Mouse (Mus musculus): ENCODE results near the gene Gm26661. TPM values are rescaled to one million over a fixed set of nuclear protein-coding genes. Genes with fewer than 3 reads are reported as not detected.

Gm26661 gene
- not detected in 2 replicates for polyA plus RNA-seq (2015; fragmentation: Nextera tagmentation; extraction: Ambion mirVana)

DNA sequence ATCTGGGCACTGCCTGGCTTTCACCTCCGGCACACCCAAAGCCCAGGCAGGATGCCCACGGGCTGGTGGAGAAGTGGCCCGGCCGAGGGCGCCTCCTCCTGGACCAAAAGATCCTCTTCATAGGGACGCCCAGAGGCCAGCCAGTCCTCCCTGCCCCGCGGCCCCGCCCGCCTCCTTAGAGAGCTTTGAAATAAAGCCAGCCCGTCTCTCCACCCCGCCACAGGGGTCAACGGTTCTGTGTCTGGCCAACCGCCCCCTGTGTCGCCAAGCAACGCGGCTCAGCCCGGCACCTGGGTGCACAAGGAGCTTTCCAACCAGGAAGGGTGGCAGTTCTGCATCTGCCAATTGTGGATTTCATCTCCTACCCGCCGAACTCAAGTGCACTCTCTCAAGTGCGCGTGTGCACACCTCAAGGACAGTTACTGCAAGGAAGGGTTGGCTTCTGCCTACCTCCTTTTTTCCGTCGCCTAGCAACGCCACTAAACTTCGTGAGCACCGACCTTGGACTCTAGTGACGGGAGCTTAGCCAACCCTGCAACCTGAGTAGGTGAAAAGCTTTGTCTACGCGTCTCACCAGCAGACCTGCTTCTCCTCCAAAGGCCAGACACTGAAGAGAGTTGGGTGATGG lies at the start of gene Gm26661:
TSS of gene Gm26661 (plus strand) at position 56 of the 628 bp plus-strand sequence.
- Histone ChIP-seq H3K9me3 (no peaks in the 10 kb centered on the region), H3K4me1 (peaks cover 11% of the 10 kb centered on the region), H3K4me3 (peak within 1 kb of the TSS; percentile 48), H3K9ac (peak within 1 kb of the TSS; percentile 63), H3K27ac (replicated peaks) (no peak within 1 kb of the TSS), H3K36me3 (no peaks in the 10 kb centered on the region), H3K4me2 (peak within 1 kb of the TSS; percentile 85), H3K27me3 (replicated peaks) (peaks cover 13% of the 10 kb centered on the region; the same call in 1 of the 2 replicates)
- ATAC-seq (ENCODE audit: extremely low read depth, insufficient number of reproducible peaks, low FRiP score, low TSS enrichment) = no peak
- WGBS = 1% methylated on average over 27 of the region's 30 CpGs

GRCm38 (mm10) chr14:7748944-7749763 lies 42.2 kb upstream of the Gm26661 start:
- peak overlapping the region; percentile 37; the same call in 1 of the 2 replicates for H3K9ac ChIP-seq

GRCm38 (mm10) chr14:7749764-7750089 lies 41.7 kb upstream of the Gm26661 start:
- Histone ChIP-seq H3K9me3 (no peaks in the 10 kb centered on the region), H3K4me2 (peak overlapping the region; percentile 48), H3K36me3 (no peaks in the 10 kb centered on the region), H3K4me3 (peak overlapping the region; percentile 9), H3K27ac (replicated peaks) (no peak overlapping the region), H3K9ac (peak overlapping the region; percentile 8; the same call in 1 of the 2 replicates), H3K27me3 (replicated peaks) (no peaks in the 10 kb centered on the region), H3K4me1 (no peaks in the 10 kb centered on the region)
- 11% methylated on average over 4 of the region's 4 CpGs for WGBS
- ATAC-seq (ENCODE audit: extremely low read depth, insufficient number of reproducible peaks, low FRiP score, low TSS enrichment) = no peak

More at GRCm38 (mm10) chr14:7748944-7749763, 42.2 kb upstream of the Gm26661 start:
- Histone ChIP-seq H3K36me3 (no peaks in the 10 kb centered on the region), H3K4me2 (peak overlapping the region; percentile 48), H3K27me3 (replicated peaks) (no peaks in the 10 kb centered on the region), H3K9me3 (no peaks in the 10 kb centered on the region), H3K27ac (replicated peaks) (no peak overlapping the region), H3K4me1 (no peaks in the 10 kb centered on the region), H3K4me3 (peak overlapping the region; percentile 9)
- 24% methylated on average over 11 of the region's 11 CpGs for WGBS
- ATAC-seq (ENCODE audit: extremely low read depth, insufficient number of reproducible peaks, low FRiP score, low TSS enrichment) = no peak

DNA sequence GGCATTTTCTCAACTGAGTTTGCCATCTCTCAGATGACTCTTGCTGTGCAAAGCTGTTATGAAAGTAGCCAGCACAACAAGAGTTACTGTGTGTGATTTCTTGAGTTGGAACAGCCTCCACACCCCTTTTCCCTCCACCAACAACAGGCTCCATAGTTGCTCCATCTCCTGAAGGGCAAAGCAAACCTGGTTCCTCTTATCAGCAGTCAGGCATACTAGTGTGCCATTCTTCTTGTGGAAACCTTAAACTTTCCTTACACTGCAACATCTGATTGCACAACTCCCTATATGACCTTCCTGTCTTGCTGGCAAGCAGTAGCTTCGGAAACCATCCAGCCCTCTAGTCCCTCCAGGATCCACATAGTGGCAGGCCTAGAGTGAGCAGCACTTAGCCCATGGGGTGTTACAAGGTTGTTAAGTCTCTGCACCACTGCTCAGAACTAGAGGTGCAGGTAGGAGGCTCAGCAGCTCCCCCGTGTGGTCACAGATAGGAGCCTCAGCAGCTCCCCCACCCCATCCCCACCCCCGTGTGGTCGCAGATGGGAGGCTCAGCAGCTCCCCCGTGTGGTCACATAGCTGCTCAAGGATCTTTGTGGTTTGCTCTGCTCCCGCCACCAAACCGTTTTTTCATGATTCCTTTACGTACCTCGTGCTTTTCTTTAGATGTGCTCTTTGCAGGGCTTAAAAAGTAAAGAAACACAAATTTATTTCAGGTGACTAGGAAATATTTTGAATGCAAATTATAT lies 25.6 kb upstream of the Gm26661 start:
- no peaks in the 10 kb centered on the region for H3K4me1 ChIP-seq
- no peak overlapping the region for H3K4me2 ChIP-seq
- no peak; the same call in 1 of the 2 replicates for ATAC-seq (ENCODE audit: extremely low read depth, insufficient number of reproducible peaks, low FRiP score, low TSS enrichment)
- no peak overlapping the region for H3K27ac ChIP-seq (replicated peaks)
- no peaks in the 10 kb centered on the region for H3K36me3 ChIP-seq
- WGBS = 12% methylated on average over 9 of the region's 9 CpGs
- H3K9me3 ChIP-seq = no peaks in the 10 kb centered on the region
- H3K4me3 ChIP-seq = no peak overlapping the region
- H3K27me3 ChIP-seq (replicated peaks) = no peaks in the 10 kb centered on the region
- no peak overlapping the region for H3K9ac ChIP-seq

DNA sequence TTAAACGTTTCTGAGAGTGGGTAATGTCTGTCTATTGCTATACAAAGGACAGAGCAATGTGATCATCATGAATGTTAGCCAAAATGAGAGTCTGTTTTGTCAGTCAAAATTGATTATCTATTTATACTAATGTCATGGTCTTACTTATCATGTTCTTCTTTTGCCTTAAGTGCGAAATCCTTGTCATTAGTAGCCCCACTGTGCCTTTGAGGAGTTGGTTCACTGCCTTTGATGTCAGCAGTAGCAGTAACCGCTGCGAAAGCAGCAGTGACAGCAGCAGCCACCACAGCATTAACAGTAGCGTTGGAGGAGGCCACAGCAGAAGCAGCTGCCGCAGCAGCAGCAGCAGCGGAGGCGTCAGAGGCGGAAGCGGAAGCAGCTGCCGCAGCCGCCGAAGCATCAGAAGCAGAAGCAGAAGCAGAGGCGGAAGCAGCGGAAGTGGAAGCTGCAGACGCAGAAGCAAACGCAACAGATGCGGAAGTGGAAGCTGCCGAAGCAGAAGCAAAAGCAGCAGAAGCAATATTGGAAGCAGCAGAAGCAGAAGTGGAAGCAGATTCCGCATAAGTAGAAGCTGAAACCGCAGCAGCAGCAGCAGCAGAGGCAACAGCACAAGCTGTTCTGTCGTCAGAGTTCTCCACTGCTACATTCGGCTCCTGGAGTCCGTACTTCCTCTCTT lies 17.5 kb upstream of the Gm26661 start:
- peaks cover 4% of the 10 kb centered on the region; the same call in 1 of the 2 replicates for H3K4me1 ChIP-seq
- no peaks in the 10 kb centered on the region for H3K27me3 ChIP-seq (replicated peaks)
- H3K4me3 ChIP-seq = peak overlapping the region; percentile 72
- no peaks in the 10 kb centered on the region for H3K36me3 ChIP-seq
- peak overlapping the region; percentile 65 for H3K27ac ChIP-seq (replicated peaks)
- H3K9me3 ChIP-seq = no peaks in the 10 kb centered on the region
- ATAC-seq (ENCODE audit: extremely low read depth, insufficient number of reproducible peaks, low FRiP score, low TSS enrichment) = no peak
- peak overlapping the region; percentile 75 for H3K4me2 ChIP-seq
- H3K9ac ChIP-seq = peak overlapping the region; percentile 81
- WGBS = 22% methylated on average over 24 of the region's 24 CpGs

DNA sequence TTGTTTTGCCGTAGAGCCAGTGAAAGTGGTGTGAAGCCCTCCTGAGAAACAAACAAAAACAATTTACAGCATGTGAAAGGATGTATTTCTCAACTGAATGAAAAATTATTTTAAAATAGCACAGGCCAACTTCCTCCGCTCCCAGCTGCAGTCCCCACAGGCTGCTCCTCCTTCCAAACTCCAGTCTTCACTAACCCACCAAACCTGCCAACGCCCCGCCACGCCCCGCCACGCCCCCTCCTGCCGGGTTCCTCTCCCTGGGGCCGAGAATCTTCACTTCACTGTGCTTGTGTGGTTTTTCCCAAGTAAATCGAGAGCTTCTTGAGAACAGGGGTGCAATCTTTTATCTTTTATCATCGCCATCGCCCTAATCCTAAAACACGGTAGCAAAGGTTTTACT lies 5.3 kb upstream of the Gm26661 start:
- Histone ChIP-seq H3K36me3 (no peaks in the 10 kb centered on the region), H3K27ac (replicated peaks) (no peak overlapping the region), H3K9ac (no peak overlapping the region), H3K9me3 (no peaks in the 10 kb centered on the region), H3K4me1 (peaks cover 3% of the 10 kb centered on the region; the same call in 1 of the 2 replicates), H3K4me3 (no peak overlapping the region), H3K4me2 (no peak overlapping the region), H3K27me3 (replicated peaks) (0 out of 2 replicates have a peak, but pooled peaks cover 2% of the 10 kb centered on the region)
- ATAC-seq (ENCODE audit: extremely low read depth, insufficient number of reproducible peaks, low FRiP score, low TSS enrichment) = no peak
- 30% methylated on average over 13 of the region's 13 CpGs for WGBS

- H3K27me3 ChIP-seq (replicated peaks) = peaks cover 13% of the 10 kb centered on the region; the same call in 1 of the 2 replicates
- no peak overlapping the region for H3K27ac ChIP-seq (replicated peaks)
- no peak overlapping the region for H3K9ac ChIP-seq
- ATAC-seq (ENCODE audit: extremely low read depth, insufficient number of reproducible peaks, low FRiP score, low TSS enrichment) = no peak
- WGBS = 71% methylated on average over 7 of the region's 7 CpGs
- no peak overlapping the region for H3K4me3 ChIP-seq
- no peaks in the 10 kb centered on the region for H3K9me3 ChIP-seq
- H3K36me3 ChIP-seq = no peaks in the 10 kb centered on the region
- peaks cover 13% of the 10 kb centered on the region for H3K4me1 ChIP-seq
- no peak overlapping the region for H3K4me2 ChIP-seq
Observed at GRCm38 (mm10) chr14:7789266-7790030, 1.9 kb upstream of the Gm26661 start.

GRCm38 (mm10) chr14:7791061-7791531 lies 291 bp upstream of the Gm26661 start:
- Histone ChIP-seq H3K36me3 (no peaks in the 10 kb centered on the region), H3K9me3 (no peaks in the 10 kb centered on the region), H3K4me2 (peak overlapping the region; percentile 85), H3K9ac (peak overlapping the region; percentile 63; the same call in 1 of the 2 replicates), H3K4me3 (peak overlapping the region; percentile 48), H3K4me1 (peaks cover 12% of the 10 kb centered on the region), H3K27me3 (replicated peaks) (peaks cover 13% of the 10 kb centered on the region; the same call in 1 of the 2 replicates), H3K27ac (replicated peaks) (no peak overlapping the region)
- ATAC-seq (ENCODE audit: extremely low read depth, insufficient number of reproducible peaks, low FRiP score, low TSS enrichment) = no peak
- whole genome bisulfite sequencing = 14% methylated on average over 19 of the region's 19 CpGs

GRCm38 (mm10) chr14:7795961-7796360 lies 4.6 kb downstream of the Gm26661 start:
- Histone ChIP-seq H3K4me1 (peaks cover 11% of the 10 kb centered on the region), H3K9ac (no peak overlapping the region), H3K9me3 (peaks cover 4% of the 10 kb centered on the region; the same call in 1 of the 2 replicates), H3K4me3 (no peak overlapping the region), H3K4me2 (no peak overlapping the region), H3K27ac (replicated peaks) (no peak overlapping the region), H3K27me3 (replicated peaks) (peaks cover 12% of the 10 kb centered on the region; the same call in 1 of the 2 replicates), H3K36me3 (no peaks in the 10 kb centered on the region)
- ATAC-seq (ENCODE audit: extremely low read depth, insufficient number of reproducible peaks, low FRiP score, low TSS enrichment) = no peak
- WGBS = 74% methylated on average over 4 of the region's 4 CpGs

DNA sequence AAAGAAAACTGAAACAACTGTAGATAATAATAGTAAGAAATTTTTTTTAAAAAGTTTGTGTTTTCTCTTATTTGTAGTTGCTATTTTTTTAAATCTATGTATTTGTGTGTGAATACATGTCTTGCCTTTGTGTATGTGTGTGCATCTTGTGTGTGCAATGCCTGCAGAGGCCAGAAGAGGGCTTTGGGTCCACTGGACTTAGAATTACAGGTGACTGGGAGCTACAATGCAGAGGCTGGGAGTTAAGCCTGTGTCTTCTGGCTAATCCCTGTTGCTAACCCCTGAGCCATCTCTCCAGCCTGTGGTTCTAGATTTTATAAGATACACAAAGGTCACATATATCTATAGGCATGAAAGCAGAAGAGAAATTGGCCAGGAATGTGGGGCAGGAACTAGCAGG lies 9.2 kb downstream of the Gm26661 start:
- Histone ChIP-seq H3K27me3 (replicated peaks) (no peaks in the 10 kb centered on the region), H3K4me2 (no peak overlapping the region), H3K9me3 (peaks cover 6% of the 10 kb centered on the region; the same call in 1 of the 2 replicates), H3K27ac (replicated peaks) (no peak overlapping the region), H3K36me3 (no peaks in the 10 kb centered on the region), H3K4me3 (no peak overlapping the region), H3K9ac (no peak overlapping the region), H3K4me1 (no peaks in the 10 kb centered on the region)
- no peak for ATAC-seq (ENCODE audit: extremely low read depth, insufficient number of reproducible peaks, low FRiP score, low TSS enrichment)
